Mouse (Mus musculus) heart, embryonic 13.5 days (tissue): ENCODE results near the gene Clrn2. TPM values are rescaled to one million over a fixed set of nuclear protein-coding genes. Genes with fewer than 3 reads are reported as not detected.

ENCODE experiments used
- ATAC-seq: fragments of 200-750 bp; cut with Nextera tagmentation; 2 replicates; pipeline ENCODE4 v1.8.0; 2017; ENCODE audit warnings: moderate TSS enrichment; ENCODE audit not compliant: insufficient number of reproducible peaks, low FRiP score, low TSS enrichment; ENCODE audit errors: extremely low read depth
- H3K27ac ChIP-seq: fragments of 300-500 bp; sonication (generic); replicated peaks from 2 replicates; pipeline ENCODE4 v1.5.1; 2015; ENCODE audit warnings: moderate library complexity, mild to moderate bottlenecking, inconsistent platforms
- H3K27me3 ChIP-seq: fragments of 300-500 bp; sonication (generic); replicated peaks from 2 replicates; pipeline ENCODE4 v1.6.1; 2015; ENCODE audit warnings: mild to moderate bottlenecking, inconsistent platforms
- H3K36me3 ChIP-seq: fragments of 300-500 bp; sonication (generic); 2 replicates; pipeline ENCODE4 v1.6.1; 2015; ENCODE audit warnings: mild to moderate bottlenecking, inconsistent platforms
- H3K4me1 ChIP-seq: fragments of 300-500 bp; sonication (generic); 2 replicates; pipeline ENCODE4 v1.6.1; 2015; ENCODE audit warnings: inconsistent platforms
- H3K4me2 ChIP-seq: fragments of 300-500 bp; sonication (generic); 2 replicates; pipeline ENCODE4 v1.6.1; 2015; ENCODE audit warnings: inconsistent platforms, mild to moderate bottlenecking, moderate library complexity
- H3K4me3 ChIP-seq: fragments of 300-500 bp; sonication (generic); 2 replicates; pipeline ENCODE4 v1.5.1; 2015; ENCODE audit warnings: moderate library complexity, mild to moderate bottlenecking, inconsistent platforms
- H3K9ac ChIP-seq: fragments of 300-500 bp; sonication (generic); 2 replicates; pipeline ENCODE4 v1.6.1; 2015; ENCODE audit warnings: inconsistent platforms, mild to moderate bottlenecking, moderate library complexity
- H3K9me3 ChIP-seq: fragments of 300-500 bp; sonication (generic); 2 replicates; pipeline ENCODE4 v1.6.1; 2016; ENCODE audit warnings: inconsistent platforms
- WGBS: fragments of 180-500 bp; shearing (Covaris S2); methylation state at CpG from one replicate; pipeline ENCODE4 v1.1.7; 2015; ENCODE audit warnings: mixed read lengths; 5-methylcytosine and 5-hydroxymethylcytosine counted together
- polyA plus RNA-seq: library from polyadenylated mRNA; unstranded; fragments of >200 nt; fragmentation: Nextera tagmentation; extraction: Ambion mirVana; gene quantifications from 2 replicates; pipeline ENCODE4 v1.2.1, GENCODE M21; 2015

Clrn2 gene
- polyA plus RNA-seq, 1 experiment from 2014 or later: not detected

DNA sequence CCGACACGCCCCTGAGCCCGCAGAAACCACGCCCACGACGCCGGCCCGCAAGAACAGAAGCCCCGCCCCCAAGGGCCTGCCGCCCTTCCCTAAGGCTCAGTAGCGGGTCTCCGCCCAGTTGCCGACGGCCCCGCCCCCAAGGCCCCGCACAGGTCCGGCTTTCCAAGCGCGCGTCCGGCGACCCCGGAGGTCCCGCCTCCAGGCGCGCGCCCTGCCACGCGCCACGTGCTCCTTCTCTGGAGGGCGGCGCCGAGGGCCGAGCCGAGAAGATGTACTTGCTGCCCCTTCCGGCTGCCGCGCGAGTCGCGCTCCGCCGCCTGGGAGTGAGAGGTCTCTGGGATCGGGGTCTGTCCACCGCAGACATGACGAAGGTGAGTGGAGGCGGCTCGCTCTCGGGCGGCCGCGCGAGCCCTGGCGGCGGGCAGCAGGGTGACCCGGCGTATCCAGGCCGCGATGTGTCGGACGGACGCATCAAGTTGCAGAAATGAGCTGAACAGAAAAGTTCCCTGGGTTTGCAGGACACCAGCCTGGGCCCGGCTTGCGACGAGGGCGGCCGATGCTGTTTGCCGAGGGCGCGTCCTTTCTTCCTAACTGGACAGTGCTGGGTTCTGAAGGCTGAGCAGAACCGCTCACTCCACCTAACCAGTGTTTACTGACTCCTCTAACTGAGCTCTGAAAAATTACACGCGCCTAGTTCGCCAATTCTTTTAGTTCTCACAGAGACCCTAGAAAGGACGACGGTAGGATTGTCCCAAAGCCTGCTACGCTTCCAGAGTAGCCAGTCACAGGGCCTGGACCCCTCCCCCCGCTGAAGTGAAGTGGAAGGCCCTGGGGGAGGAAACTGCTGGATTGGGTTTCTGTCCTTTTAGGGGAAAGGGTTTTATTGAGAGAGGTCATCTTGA lies 39.9 kb downstream of the Clrn2 start, which contains the start of gene Lap3:
TSS of gene Lap3 (plus strand) at position 184 of the 902 bp plus-strand sequence.
- H3K9ac ChIP-seq: peak within 1 kb of the TSS; percentile 91

DNA sequence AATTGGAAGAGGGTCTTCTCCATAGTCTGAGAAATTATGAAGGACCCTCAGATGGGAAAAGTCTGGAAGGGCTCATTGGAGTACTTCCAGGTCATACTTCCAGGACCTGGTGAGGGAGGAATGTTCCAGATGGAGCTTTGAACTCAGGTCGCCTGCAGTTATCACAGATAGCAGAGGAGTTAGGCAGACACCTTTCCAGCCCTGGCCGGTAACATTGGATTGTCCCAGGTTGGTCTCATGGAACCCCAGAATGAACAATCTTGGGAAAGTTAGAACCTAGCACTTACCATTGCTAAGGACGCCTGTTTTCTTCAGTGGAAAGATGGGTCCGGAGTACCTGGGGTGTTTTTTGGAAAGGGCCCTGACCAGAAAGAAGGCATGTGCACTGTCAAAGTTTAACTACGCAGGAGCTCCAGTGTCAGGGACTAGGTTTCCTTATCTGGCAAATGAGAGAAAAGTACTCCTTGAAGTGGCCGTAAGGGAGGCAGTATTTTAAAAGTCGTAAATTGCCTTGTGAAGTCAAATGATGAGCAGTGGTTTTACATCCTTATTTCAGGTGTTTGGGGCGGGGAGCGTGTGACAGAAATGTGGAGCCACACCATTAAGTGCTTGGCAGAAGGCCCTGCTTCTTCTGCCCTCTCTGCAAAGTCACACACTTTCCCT lies 40.7 kb downstream of the Clrn2 start:
- H3K27ac ChIP-seq: peak overlapping the region; percentile 81; the same call in 1 of the 2 replicates
- H3K4me3 ChIP-seq: peak overlapping the region; percentile 83
- no peak for ATAC-seq
- H3K4me1 ChIP-seq: peaks cover 16% of the 10 kb centered on the region
- 49% methylated on average over 9 of the region's 9 CpGs for WGBS
- peak overlapping the region; percentile 79 for H3K4me2 ChIP-seq
- H3K9me3 ChIP-seq: no peaks in the 10 kb centered on the region
- H3K27me3 ChIP-seq: peaks cover 19% of the 10 kb centered on the region
- peaks cover 36% of the 10 kb centered on the region for H3K36me3 ChIP-seq
- H3K9ac ChIP-seq: peak overlapping the region; percentile 91

More for the DNA sequence above, 39.9 kb downstream of the Clrn2 start, which contains the start of gene Lap3:
- Histone ChIP-seq H3K27ac (peak within 1 kb of the TSS; percentile 81), H3K4me3 (peak within 1 kb of the TSS; percentile 83), H3K27me3 (peaks cover 19% of the 10 kb centered on the region), H3K36me3 (peaks cover 28% of the 10 kb centered on the region), H3K4me1 (peaks cover 16% of the 10 kb centered on the region), H3K9me3 (no peaks in the 10 kb centered on the region), H3K4me2 (peak within 1 kb of the TSS; percentile 79)
- peak; percentile 96 for ATAC-seq
- under 1% methylated on average over 78 of the region's 78 CpGs for WGBS

DNA sequence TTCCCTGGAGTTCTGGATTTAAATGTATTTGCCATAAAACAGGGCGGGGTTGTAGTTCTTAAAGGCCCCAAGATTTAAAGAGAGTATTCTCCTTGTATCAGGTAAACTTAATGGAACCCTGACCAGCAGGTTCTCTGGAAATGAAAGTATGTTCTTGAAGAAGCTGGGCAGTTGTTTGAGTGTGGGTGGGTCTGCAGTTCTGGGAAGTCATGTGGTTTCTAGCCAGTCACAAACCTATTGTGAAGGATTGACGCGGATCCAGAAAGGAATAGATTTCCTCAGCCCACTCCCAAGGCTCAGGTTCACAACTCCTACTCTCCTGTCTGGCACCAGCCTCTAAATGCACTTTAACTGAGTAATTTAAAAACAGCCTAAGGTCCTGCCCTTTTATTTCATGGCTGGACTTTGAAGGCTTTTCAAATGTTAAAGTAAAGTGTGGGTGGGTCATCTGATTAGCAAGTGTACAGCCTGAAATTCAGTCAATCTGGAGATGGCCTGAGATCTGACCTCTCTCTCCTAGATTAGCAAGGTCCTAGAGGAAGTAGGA lies 42.0 kb downstream of the Clrn2 start:
- peaks cover 16% of the 10 kb centered on the region for H3K4me1 ChIP-seq
- H3K4me3 ChIP-seq: no peak overlapping the region
- H3K27ac ChIP-seq: no peak overlapping the region
- peaks cover 48% of the 10 kb centered on the region for H3K36me3 ChIP-seq
- ATAC-seq: no peak
- H3K9me3 ChIP-seq: no peaks in the 10 kb centered on the region
- H3K9ac ChIP-seq: 0 out of 2 replicates have a peak overlapping the region, but pooled peaks have one; percentile 3
- WGBS: 86% methylated on average over 3 of the region's 3 CpGs
- no peak overlapping the region for H3K4me2 ChIP-seq
- H3K27me3 ChIP-seq: peaks cover 19% of the 10 kb centered on the region

DNA sequence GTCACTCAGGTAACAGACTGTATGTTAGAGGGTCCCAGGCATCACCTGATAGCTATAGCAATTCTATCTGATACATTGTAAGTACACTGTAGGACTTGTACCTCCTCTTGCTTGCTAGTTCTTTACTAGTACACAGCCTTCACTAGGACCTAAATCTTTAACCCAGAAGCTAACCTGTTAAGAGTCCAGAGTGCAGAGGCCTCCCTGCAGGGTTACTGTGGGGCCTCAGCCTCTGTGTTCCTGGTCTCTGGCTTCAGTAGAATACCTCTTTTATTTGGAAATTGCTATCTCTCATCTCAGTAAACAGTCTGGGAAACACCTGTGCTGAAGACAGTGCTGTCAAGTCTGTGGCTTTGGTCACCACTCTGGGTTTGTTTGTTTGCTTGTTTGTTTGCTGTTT lies 42.5 kb downstream of the Clrn2 start:
- ATAC-seq: no peak
- Histone ChIP-seq H3K4me2 (no peak overlapping the region), H3K9ac (no peak overlapping the region), H3K36me3 (peaks cover 53% of the 10 kb centered on the region), H3K4me3 (no peak overlapping the region), H3K4me1 (peaks cover 16% of the 10 kb centered on the region), H3K27ac (no peak overlapping the region), H3K9me3 (no peaks in the 10 kb centered on the region), H3K27me3 (peaks cover 15% of the 10 kb centered on the region)

DNA sequence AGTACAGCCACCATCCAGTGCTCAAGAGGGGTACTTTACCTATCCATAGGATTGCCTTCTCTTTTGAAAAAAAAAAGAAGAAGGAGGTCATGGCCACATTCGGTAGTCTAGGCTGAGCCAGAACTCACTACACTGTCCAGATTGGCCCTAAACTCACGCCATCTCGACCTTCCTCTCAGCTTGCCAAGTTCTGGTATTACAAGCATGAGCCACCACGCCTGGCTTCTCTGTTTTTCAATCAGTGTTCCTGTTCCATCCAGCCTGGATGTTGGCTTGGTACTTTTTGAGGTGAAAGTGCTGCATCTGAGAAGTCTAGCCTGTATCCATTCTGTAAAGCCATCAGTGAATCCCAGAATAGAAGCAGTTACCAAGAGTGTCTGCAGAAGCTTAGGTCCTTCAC lies 42.9 kb downstream of the Clrn2 start:
- WGBS: 82% methylated on average over 4 of the region's 4 CpGs

DNA sequence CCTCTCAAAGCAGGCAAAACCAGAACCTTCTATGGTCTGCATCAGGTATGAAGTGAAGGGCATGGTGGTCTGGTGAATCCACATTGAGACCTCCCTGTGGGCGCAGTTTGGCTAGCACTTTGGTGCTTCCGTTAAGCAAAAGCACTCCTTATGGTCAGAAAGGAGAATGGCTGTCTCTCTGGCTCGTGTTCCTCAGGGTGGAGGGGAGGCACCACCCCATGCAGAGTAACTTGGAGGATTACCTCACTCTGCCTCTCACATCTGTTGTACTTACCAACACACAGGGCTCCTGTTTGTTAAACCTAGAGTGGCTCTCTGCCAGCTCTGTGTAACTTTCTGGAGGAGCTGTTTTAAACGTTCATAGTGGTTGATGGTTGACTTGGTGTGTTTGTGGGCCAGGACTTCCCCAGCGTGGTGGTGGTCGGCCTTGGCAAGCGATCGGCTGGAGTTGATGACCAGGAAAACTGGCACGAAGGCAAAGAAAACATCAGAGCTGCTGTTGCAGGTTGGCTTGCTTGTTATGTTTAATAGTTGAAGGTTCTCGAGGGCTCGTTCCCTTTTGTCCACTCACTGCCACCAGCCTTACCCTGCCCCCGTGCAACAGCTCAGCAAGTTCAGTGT lies 43.5 kb downstream of the Clrn2 start:
- Histone ChIP-seq H3K9me3 (no peaks in the 10 kb centered on the region), H3K27ac (no peak overlapping the region), H3K36me3 (peaks cover 63% of the 10 kb centered on the region), H3K4me2 (no peak overlapping the region), H3K4me1 (peaks cover 16% of the 10 kb centered on the region), H3K9ac (no peak overlapping the region), H3K27me3 (peaks cover 5% of the 10 kb centered on the region), H3K4me3 (no peak overlapping the region)
- no peak for ATAC-seq
- WGBS: 85% methylated on average over 12 of the region's 12 CpGs

More for the DNA sequence above, 42.9 kb downstream of the Clrn2 start:
- Histone ChIP-seq H3K36me3 (peaks cover 57% of the 10 kb centered on the region), H3K9ac (no peak overlapping the region), H3K4me1 (peaks cover 16% of the 10 kb centered on the region), H3K27ac (no peak overlapping the region), H3K27me3 (peaks cover 10% of the 10 kb centered on the region), H3K4me2 (no peak overlapping the region), H3K9me3 (no peaks in the 10 kb centered on the region), H3K4me3 (no peak overlapping the region)
- ATAC-seq: no peak

DNA sequence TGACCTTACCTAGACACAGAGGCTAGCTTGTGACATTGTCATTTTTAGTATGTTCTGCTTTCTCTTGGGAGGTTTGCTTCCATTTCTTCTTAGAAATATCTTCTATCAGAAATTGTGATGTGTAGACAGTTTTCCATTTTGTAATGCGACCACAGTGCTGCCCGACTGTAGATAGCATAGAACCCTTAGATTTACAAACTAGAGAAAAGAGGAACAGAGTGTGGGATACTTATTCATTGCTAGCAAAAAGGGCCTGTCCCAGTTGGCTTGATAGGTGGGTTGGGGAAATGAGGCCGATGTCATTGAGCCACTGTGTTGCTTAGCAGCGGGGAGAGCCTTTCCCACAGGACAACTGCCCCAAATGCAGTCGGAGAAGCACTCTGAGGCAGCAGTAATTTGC lies 44.0 kb downstream of the Clrn2 start:
- Histone ChIP-seq H3K4me1 (peaks cover 14% of the 10 kb centered on the region), H3K4me2 (no peak overlapping the region), H3K9ac (no peak overlapping the region), H3K9me3 (no peaks in the 10 kb centered on the region), H3K27me3 (no peaks in the 10 kb centered on the region), H3K36me3 (peaks cover 68% of the 10 kb centered on the region), H3K4me3 (no peak overlapping the region), H3K27ac (no peak overlapping the region)
- ATAC-seq: no peak
- WGBS: 82% methylated on average over 5 of the region's 5 CpGs

DNA sequence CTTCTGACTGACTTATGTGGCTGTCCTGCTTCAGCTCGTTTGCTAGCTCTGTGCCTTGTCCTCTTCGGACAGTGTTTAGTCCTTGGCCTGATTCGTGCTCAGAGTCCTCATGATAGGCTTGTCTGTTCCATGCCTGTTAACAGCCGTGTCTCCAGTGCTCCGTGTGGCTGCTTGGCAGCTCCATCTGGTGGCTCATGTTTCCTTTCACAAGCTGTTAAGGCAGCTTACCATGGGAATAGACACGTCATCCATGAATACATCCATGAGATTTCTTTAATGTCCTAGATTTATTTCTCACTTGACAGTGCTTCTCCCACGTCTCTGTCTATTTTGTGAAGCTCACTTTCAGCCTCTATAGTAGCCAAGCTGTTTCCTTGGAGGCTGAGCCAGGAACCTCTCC lies 56.5 kb downstream of the Clrn2 start:
- H3K9ac ChIP-seq: no peak overlapping the region
- H3K4me3 ChIP-seq: no peak overlapping the region
- WGBS: 79% methylated on average over 7 of the region's 7 CpGs
- no peak overlapping the region for H3K27ac ChIP-seq
- no peak for ATAC-seq
- no peak overlapping the region for H3K4me2 ChIP-seq
- peaks cover 80% of the 10 kb centered on the region for H3K36me3 ChIP-seq
- no peaks in the 10 kb centered on the region for H3K27me3 ChIP-seq
- no peaks in the 10 kb centered on the region for H3K9me3 ChIP-seq
- H3K4me1 ChIP-seq: no peaks in the 10 kb centered on the region

DNA sequence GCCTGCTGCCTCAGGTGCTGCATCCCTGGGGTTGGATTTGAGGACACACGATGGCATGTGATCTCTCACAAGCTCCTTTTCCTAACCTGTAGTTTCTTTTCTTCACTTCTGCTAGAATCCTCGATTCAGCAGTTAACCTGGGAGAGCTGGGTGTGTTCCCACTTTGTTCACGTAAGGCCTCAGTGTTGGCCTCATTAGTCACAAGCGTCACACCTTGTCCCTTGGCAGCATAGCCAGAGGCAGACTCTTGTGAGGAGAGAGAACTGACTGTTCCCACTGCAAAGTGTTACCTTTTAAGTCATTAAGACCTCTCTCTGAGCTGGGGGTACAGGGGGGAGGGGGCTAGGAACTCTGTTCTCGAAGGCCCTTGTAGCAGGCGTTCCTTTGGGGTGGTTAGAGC lies 59.4 kb downstream of the Clrn2 start:
- ATAC-seq: no peak
- Histone ChIP-seq H3K9me3 (no peaks in the 10 kb centered on the region), H3K4me2 (no peak overlapping the region), H3K36me3 (peaks cover 53% of the 10 kb centered on the region), H3K4me3 (no peak overlapping the region), H3K27ac (no peak overlapping the region), H3K9ac (no peak overlapping the region), H3K27me3 (no peaks in the 10 kb centered on the region), H3K4me1 (no peaks in the 10 kb centered on the region)
- 82% methylated on average over 6 of the region's 6 CpGs for WGBS

DNA sequence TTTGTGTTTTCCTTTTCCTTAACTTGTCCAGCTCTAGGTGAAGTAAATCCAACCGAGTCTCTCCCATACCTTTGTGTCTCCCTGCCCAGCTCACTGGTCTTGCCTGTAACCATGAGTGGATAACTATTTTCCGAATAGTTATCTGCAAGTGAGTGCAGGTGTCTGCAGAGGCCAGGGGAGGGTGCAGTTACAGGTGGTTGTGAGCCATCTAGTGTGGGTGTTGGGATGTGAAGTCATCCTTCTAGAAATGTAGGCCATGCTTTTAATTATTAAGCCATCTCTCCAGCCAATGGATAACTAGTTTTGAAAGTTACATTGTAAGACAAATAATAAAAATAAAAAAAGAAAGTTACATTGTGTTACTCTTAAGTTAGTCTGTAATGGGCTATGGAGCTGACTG lies 60.0 kb downstream of the Clrn2 start:
- H3K36me3 ChIP-seq: peaks cover 49% of the 10 kb centered on the region
- H3K27me3 ChIP-seq: no peaks in the 10 kb centered on the region

More for the DNA sequence above, 60.0 kb downstream of the Clrn2 start:
- Histone ChIP-seq H3K9ac (no peak overlapping the region), H3K4me2 (no peak overlapping the region), H3K4me1 (no peaks in the 10 kb centered on the region), H3K4me3 (no peak overlapping the region), H3K9me3 (no peaks in the 10 kb centered on the region), H3K27ac (no peak overlapping the region)
- no peak for ATAC-seq
- 89% methylated on average over 2 of the region's 2 CpGs for WGBS
